Mouse (Mus musculus) forebrain, embryonic 15.5 days (tissue): Measurements from ENCODE around the gene Tubgcp2. TPM values are rescaled to one million over a fixed set of nuclear protein-coding genes. Genes with fewer than 3 reads are reported as not detected.

ENCODE experiments used
- ATAC-seq: fragments of 200-750 bp; cut with Nextera tagmentation; replicated peaks from 2 replicates; pipeline ENCODE4 v1.8.0; 2017; ENCODE audit warnings: mild to moderate bottlenecking, moderate TSS enrichment, moderate library complexity
- H3K27ac ChIP-seq: fragments of 300-500 bp; sonication (generic); replicated peaks from 2 replicates; pipeline ENCODE4 v1.5.1; 2015; ENCODE audit warnings: mild to moderate bottlenecking, inconsistent platforms
- H3K27me3 ChIP-seq: fragments of 300-500 bp; sonication (generic); 2 replicates; pipeline ENCODE4 v1.6.1; 2015; ENCODE audit warnings: inconsistent platforms
- H3K36me3 ChIP-seq: fragments of 300-500 bp; sonication (generic); 2 replicates; pipeline ENCODE4 v1.6.1; 2015; ENCODE audit warnings: mild to moderate bottlenecking, inconsistent platforms
- H3K4me1 ChIP-seq: fragments of 300-500 bp; sonication (generic); 2 replicates; pipeline ENCODE4 v1.6.1; 2015; ENCODE audit warnings: inconsistent platforms
- H3K4me2 ChIP-seq: fragments of 300-500 bp; sonication (generic); replicated peaks from 2 replicates; pipeline ENCODE4 v1.6.1; 2015; ENCODE audit warnings: mild to moderate bottlenecking, inconsistent platforms
- H3K4me3 ChIP-seq: fragments of 300-500 bp; sonication (generic); 2 replicates; pipeline ENCODE4 v1.5.1; 2015; ENCODE audit warnings: mild to moderate bottlenecking, inconsistent platforms
- H3K9ac ChIP-seq: fragments of 300-500 bp; sonication (generic); replicated peaks from 2 replicates; pipeline ENCODE4 v1.6.1; 2015; ENCODE audit warnings: mild to moderate bottlenecking, inconsistent platforms
- H3K9me3 ChIP-seq: fragments of 300-500 bp; sonication (generic); 2 replicates; pipeline ENCODE4 v1.6.1; 2016; ENCODE audit warnings: inconsistent platforms
- WGBS: fragments of 180-500 bp; shearing (Covaris S2); methylation state at CpG from one replicate; pipeline ENCODE4 v1.1.7; 2015; ENCODE audit warnings: mixed read lengths; 5-methylcytosine and 5-hydroxymethylcytosine counted together
- polyA plus RNA-seq: library from polyadenylated mRNA; unstranded; fragments of >200 nt; fragmentation: Nextera tagmentation; extraction: Ambion mirVana; gene quantifications from 2 replicates; pipeline ENCODE4 v1.2.1, GENCODE M21; 2015

The Tubgcp2 gene
- polyA plus RNA-seq, 1 experiment from 2014 or later, result 69.0 TPM

- no peaks in the 10 kb centered on the region for H3K9me3 ChIP-seq
- H3K4me3 ChIP-seq, result peak overlapping the region; percentile 61
- no peak overlapping the region; the same call in 1 of the 2 replicates for H3K27ac ChIP-seq
- H3K27me3 ChIP-seq, result no peaks in the 10 kb centered on the region
- 21% methylated on average over 7 of the region's 7 CpGs for WGBS
- ATAC-seq, result no peak
- H3K9ac ChIP-seq, result peak overlapping the region; percentile 79
- peaks cover 47% of the 10 kb centered on the region for H3K36me3 ChIP-seq
- peaks cover 25% of the 10 kb centered on the region for H3K4me1 ChIP-seq
- H3K4me2 ChIP-seq, result peak overlapping the region; percentile 89
Observed at GRCm38 (mm10) chr7:140035456-140035855, 1.0 kb downstream of the Tubgcp2 start.

GRCm38 (mm10) chr7:140033386-140033785, 3.1 kb downstream of the Tubgcp2 start:
- H3K4me1 ChIP-seq, result peaks cover 25% of the 10 kb centered on the region
- H3K27me3 ChIP-seq, result no peaks in the 10 kb centered on the region
- H3K4me2 ChIP-seq, result no peak overlapping the region
- ATAC-seq, result no peak
- H3K9ac ChIP-seq, result no peak overlapping the region
- H3K4me3 ChIP-seq, result no peak overlapping the region
- H3K27ac ChIP-seq, result no peak overlapping the region
- no peaks in the 10 kb centered on the region for H3K9me3 ChIP-seq
- peaks cover 53% of the 10 kb centered on the region for H3K36me3 ChIP-seq
- 97% methylated on average over 9 of the region's 9 CpGs for WGBS

- 94% methylated on average over 10 of the region's 10 CpGs for WGBS
- H3K9me3 ChIP-seq, result no peaks in the 10 kb centered on the region
- H3K9ac ChIP-seq, result no peak overlapping the region
- no peaks in the 10 kb centered on the region for H3K27me3 ChIP-seq
- peaks cover 58% of the 10 kb centered on the region for H3K36me3 ChIP-seq
- H3K4me3 ChIP-seq, result no peak overlapping the region
- H3K4me2 ChIP-seq, result no peak overlapping the region
- H3K27ac ChIP-seq, result no peak overlapping the region
- H3K4me1 ChIP-seq, result peaks cover 22% of the 10 kb centered on the region
- no peak for ATAC-seq
Observed at GRCm38 (mm10) chr7:140032366-140032765, 4.1 kb downstream of the Tubgcp2 start.

- Histone ChIP-seq H3K4me3 (no peak overlapping the region), H3K27me3 (no peaks in the 10 kb centered on the region), H3K27ac (no peak overlapping the region), H3K4me2 (no peak overlapping the region), H3K4me1 (peaks cover 16% of the 10 kb centered on the region), H3K9me3 (no peaks in the 10 kb centered on the region), H3K9ac (no peak overlapping the region), H3K36me3 (peaks cover 58% of the 10 kb centered on the region)
- no peak for ATAC-seq
- WGBS, result 96% methylated on average over 12 of the region's 12 CpGs
Observed at GRCm38 (mm10) chr7:140031771-140032170, 4.7 kb downstream of the Tubgcp2 start.

- Histone ChIP-seq H3K36me3 (peaks cover 19% of the 10 kb centered on the region), H3K9ac (no peak overlapping the region), H3K27me3 (no peaks in the 10 kb centered on the region), H3K4me3 (no peak overlapping the region), H3K27ac (no peak overlapping the region), H3K4me1 (no peaks in the 10 kb centered on the region), H3K4me2 (no peak overlapping the region), H3K9me3 (no peaks in the 10 kb centered on the region)
- ATAC-seq, result no peak
- WGBS, result 95% methylated on average over 17 of the region's 17 CpGs
Observed at GRCm38 (mm10) chr7:140011336-140011735, 25.1 kb downstream of the Tubgcp2 start.

GRCm38 (mm10) chr7:140007781-140008180, 28.7 kb downstream of the Tubgcp2 start:
- Histone ChIP-seq H3K4me1 (no peaks in the 10 kb centered on the region), H3K36me3 (peaks cover 34% of the 10 kb centered on the region), H3K27ac (no peak overlapping the region), H3K27me3 (no peaks in the 10 kb centered on the region), H3K4me2 (no peak overlapping the region), H3K9me3 (no peaks in the 10 kb centered on the region), H3K4me3 (no peak overlapping the region), H3K9ac (no peak overlapping the region)
- no peak for ATAC-seq
- 94% methylated on average over 9 of the region's 9 CpGs for WGBS

GRCm38 (mm10) chr7:140006861-140007611, 29.4 kb downstream of the Tubgcp2 start:
- Histone ChIP-seq H3K9me3 (no peaks in the 10 kb centered on the region), H3K27me3 (no peaks in the 10 kb centered on the region), H3K9ac (no peak overlapping the region), H3K36me3 (peaks cover 39% of the 10 kb centered on the region), H3K4me2 (no peak overlapping the region), H3K4me3 (no peak overlapping the region), H3K4me1 (no peaks in the 10 kb centered on the region), H3K27ac (no peak overlapping the region)
- no peak for ATAC-seq
- 95% methylated on average over 9 of the region's 9 CpGs for WGBS

- no peak overlapping the region for H3K4me2 ChIP-seq
- WGBS, result 96% methylated on average over 8 of the region's 8 CpGs
Observed at GRCm38 (mm10) chr7:140004666-140005065, 31.8 kb downstream of the Tubgcp2 start.

GRCm38 (mm10) chr7:140001086-140001740, 35.3 kb downstream of the Tubgcp2 start:
- Histone ChIP-seq H3K4me1 (no peaks in the 10 kb centered on the region), H3K36me3 (peaks cover 78% of the 10 kb centered on the region), H3K9ac (no peak overlapping the region), H3K4me3 (no peak overlapping the region), H3K4me2 (no peak overlapping the region), H3K9me3 (no peaks in the 10 kb centered on the region), H3K27me3 (no peaks in the 10 kb centered on the region), H3K27ac (no peak overlapping the region)
- ATAC-seq, result no peak
- WGBS, result 49% methylated on average over 12 of the region's 12 CpGs

More at GRCm38 (mm10) chr7:140004666-140005065, 31.8 kb downstream of the Tubgcp2 start:
- no peak overlapping the region for H3K4me3 ChIP-seq
- H3K36me3 ChIP-seq, result peaks cover 57% of the 10 kb centered on the region
- no peaks in the 10 kb centered on the region for H3K27me3 ChIP-seq
- H3K27ac ChIP-seq, result no peak overlapping the region
- H3K9ac ChIP-seq, result no peak overlapping the region
- H3K9me3 ChIP-seq, result no peaks in the 10 kb centered on the region
- no peaks in the 10 kb centered on the region for H3K4me1 ChIP-seq
- no peak for ATAC-seq

GRCm38 (mm10) chr7:139998691-139999350, 37.6 kb downstream of the Tubgcp2 start:
- H3K4me1 ChIP-seq, result no peaks in the 10 kb centered on the region
- ATAC-seq, result no peak
- no peak overlapping the region for H3K4me3 ChIP-seq
- H3K4me2 ChIP-seq, result no peak overlapping the region
- peaks cover 71% of the 10 kb centered on the region for H3K36me3 ChIP-seq
- no peaks in the 10 kb centered on the region for H3K27me3 ChIP-seq
- no peak overlapping the region for H3K27ac ChIP-seq
- H3K9ac ChIP-seq, result no peak overlapping the region
- H3K9me3 ChIP-seq, result no peaks in the 10 kb centered on the region
- WGBS, result 95% methylated on average over 13 of the region's 13 CpGs

- Histone ChIP-seq H3K4me3 (no peak overlapping the region), H3K9ac (no peak overlapping the region), H3K27me3 (no peaks in the 10 kb centered on the region), H3K4me2 (no peak overlapping the region), H3K4me1 (no peaks in the 10 kb centered on the region), H3K27ac (no peak overlapping the region), H3K36me3 (peaks cover 46% of the 10 kb centered on the region), H3K9me3 (no peaks in the 10 kb centered on the region)
- 23% methylated on average over 3 of the region's 3 CpGs for WGBS
- peak; percentile 66; the same call in 1 of the 2 replicates for ATAC-seq
Observed at GRCm38 (mm10) chr7:139994676-139995075, 41.8 kb downstream of the Tubgcp2 start.

GRCm38 (mm10) chr7:139994202-139994601, 42.3 kb downstream of the Tubgcp2 start:
- H3K27ac ChIP-seq, result no peak overlapping the region
- H3K27me3 ChIP-seq, result no peaks in the 10 kb centered on the region
- 83% methylated on average over 4 of the region's 4 CpGs for WGBS
- no peaks in the 10 kb centered on the region for H3K4me1 ChIP-seq
- peaks cover 43% of the 10 kb centered on the region for H3K36me3 ChIP-seq
- ATAC-seq, result peak; percentile 38; the same call in 1 of the 2 replicates
- no peak overlapping the region for H3K4me3 ChIP-seq
- H3K9me3 ChIP-seq, result no peaks in the 10 kb centered on the region
- no peak overlapping the region for H3K9ac ChIP-seq
- no peak overlapping the region for H3K4me2 ChIP-seq
